Mouse (Mus musculus) liver, postnatal 0 days (tissue): ENCODE measurements around the gene Chpt1.

Experiments used
- CTCF ChIP-seq: sonication (generic); IDR thresholded peaks from 2 replicates; pipeline ENCODE4 v1.5.1; 2016; ENCODE audit warnings: antibody characterized with exemption, low read depth
- EP300 ChIP-seq: IDR thresholded peaks from 2 replicates; pipeline ENCODE4 v1.6.1; 2016; ENCODE audit warnings: antibody characterized with exemption, low read depth, mild to moderate bottlenecking

DNA sequence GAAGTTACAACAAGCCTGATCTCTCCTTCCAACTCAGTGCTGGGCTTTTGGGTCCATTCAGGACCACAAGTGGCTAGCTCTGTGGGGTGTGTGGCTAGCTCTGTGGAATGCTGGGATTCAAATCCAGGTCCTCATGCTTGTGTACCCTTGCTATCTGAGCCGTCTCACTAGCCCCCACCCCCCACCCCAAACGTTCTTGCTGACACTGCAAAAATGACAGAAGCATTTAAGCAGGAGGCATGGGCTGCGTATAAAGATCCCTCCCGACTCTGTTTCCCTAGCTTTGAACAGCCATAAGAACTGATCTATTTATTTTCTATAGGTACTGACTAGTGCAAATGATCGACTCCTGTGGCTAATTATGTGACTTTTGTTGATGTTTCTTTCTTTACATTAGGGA is 26.8 kb upstream of the Chpt1 start:
- TF ChIP-seq EP300 (no peak), CTCF (no peak)
